Mouse (Mus musculus) MEL (cell line): Measurements from ENCODE around the gene Itprip. TPM values are rescaled to one million over a fixed set of nuclear protein-coding genes. Genes with fewer than 3 reads are reported as not detected.

Experiments
- DNase-seq: peaks from one replicate; pipeline ENCODE4 v3.0.0; 2011; ENCODE audit warnings: low read depth, low spot score
- H3K27ac ChIP-seq: 2 replicates; pipeline ENCODE4 v1.5.1; 2012; ENCODE audit warnings: low read depth, mild to moderate bottlenecking, control low read depth, low read length, moderate library complexity; ENCODE audit not compliant: control insufficient read depth
- H3K27me3 ChIP-seq, 2 experiments: fragments of 150-350 bp in 1 of 2; sonication (generic) in 1 of 2; 2 replicates each; pipeline ENCODE4 v1.6.1; 2012; ENCODE audit warnings: low read length in 2 of 2, mild to moderate bottlenecking in 2 of 2, improper control_type of control experiment in 1 of 2, moderate library complexity in 1 of 2; ENCODE audit not compliant: insufficient read depth in 2 of 2, control insufficient read depth in 1 of 2
- H3K36me3 ChIP-seq, 2 experiments: 2 replicates each; pipeline ENCODE4 v1.6.1; 2012 to 2014; ENCODE audit warnings: low read length in 2 of 2, improper control_type of control experiment in 1 of 2, inconsistent platforms in 1 of 2, mild to moderate bottlenecking in 1 of 2; ENCODE audit not compliant: insufficient read depth in 2 of 2, control insufficient read depth in 1 of 2
- H3K4me1 ChIP-seq, 2 experiments: fragments of 150-350 bp in 1 of 2; sonication (generic) in 1 of 2; 2 replicates each; pipeline ENCODE4 v1.6.1; 2012; ENCODE audit warnings: low read length in 2 of 2, improper control_type of control experiment in 1 of 2, mild to moderate bottlenecking in 1 of 2; ENCODE audit not compliant: insufficient read depth in 2 of 2, control insufficient read depth in 1 of 2
- H3K4me3 ChIP-seq, 2 experiments: fragments of 150-350 bp in 1 of 2; sonication (generic) in 1 of 2; 2 replicates each; pipeline ENCODE4 v1.5.1; 2012; ENCODE audit warnings: low read depth in 2 of 2, low read length in 2 of 2, mild to moderate bottlenecking in 2 of 2, moderate library complexity in 2 of 2, control low read depth in 1 of 2, improper control_type of control experiment in 1 of 2; ENCODE audit not compliant: control insufficient read depth in 1 of 2, insufficient read depth in 1 of 2
- H3K79me2 ChIP-seq: 2 replicates; pipeline ENCODE4 v1.6.1; 2012; ENCODE audit warnings: mild to moderate bottlenecking, low read length, moderate library complexity; ENCODE audit not compliant: control insufficient read depth, poor library complexity, insufficient read depth
- H3K9ac ChIP-seq: 2 replicates; pipeline ENCODE4 v1.6.1; 2012; ENCODE audit warnings: low read depth, mild to moderate bottlenecking, control low read depth, low read length, moderate library complexity; ENCODE audit not compliant: control insufficient read depth, poor library complexity, severe bottlenecking
- H3K9me3 ChIP-seq: fragments of 150-350 bp; sonication (generic); replicated peaks from 2 replicates; pipeline ENCODE4 v1.6.1; 2012; ENCODE audit warnings: mild to moderate bottlenecking, low read length, improper control_type of control experiment, moderate library complexity; ENCODE audit not compliant: insufficient read depth
- CTCF ChIP-seq, 3 experiments: IDR thresholded peaks in 2 of 3; conservative IDR thresholded peaks in 1 of 3; 2 replicates each; pipeline ENCODE4 v1.5.1; 2011 to 2012; ENCODE audit warnings: low read length in 3 of 3, low read depth in 2 of 3, mild to moderate bottlenecking in 2 of 3, improper control_type of control experiment in 1 of 3, inconsistent platforms in 1 of 3, mixed read lengths in 1 of 3, moderate library complexity in 1 of 3; ENCODE audit not compliant: control insufficient read depth in 1 of 3, insufficient read depth in 1 of 3, poor library complexity in 1 of 3, severe bottlenecking in 1 of 3
- GABPA ChIP-seq: IDR thresholded peaks from 2 replicates; pipeline ENCODE4 v1.6.1; 2012; ENCODE audit warnings: low read depth, mild to moderate bottlenecking, inconsistent platforms, low read length, improper control_type of control experiment, moderate library complexity
- GATA1 ChIP-seq: IDR thresholded peaks from 2 replicates; pipeline ENCODE4 v1.6.1; 2011; ENCODE audit warnings: low read depth, low read length, improper control_type of control experiment
- HCFC1 ChIP-seq: IDR thresholded peaks from 2 replicates; pipeline ENCODE4 v1.6.1; 2012; ENCODE audit warnings: low read depth, mild to moderate bottlenecking, inconsistent platforms, low read length, improper control_type of control experiment, moderate library complexity
- JUND ChIP-seq: IDR thresholded peaks from 2 replicates; pipeline ENCODE4 v1.6.1; 2011; ENCODE audit warnings: low read depth, mild to moderate bottlenecking, improper control_type of control experiment, low read length
- MAFK ChIP-seq: IDR thresholded peaks from 2 replicates; pipeline ENCODE4 v1.6.1; 2011; ENCODE audit warnings: low read depth, mild to moderate bottlenecking, low read length, improper control_type of control experiment, borderline replicate concordance
- MAX ChIP-seq: IDR thresholded peaks from 2 replicates; pipeline ENCODE4 v1.6.1; 2011; ENCODE audit warnings: low read length, improper control_type of control experiment
- MAZ ChIP-seq: IDR thresholded peaks from 2 replicates; pipeline ENCODE4 v1.6.1; 2012; ENCODE audit warnings: low read depth, mild to moderate bottlenecking, inconsistent platforms, low read length, improper control_type of control experiment
- MXI1 ChIP-seq: IDR thresholded peaks from 2 replicates; pipeline ENCODE4 v1.6.1; 2011; ENCODE audit warnings: mild to moderate bottlenecking, low read depth, low read length, improper control_type of control experiment
- MYB ChIP-seq: IDR thresholded peaks from 2 replicates; pipeline ENCODE4 v1.6.1; 2011; ENCODE audit warnings: mild to moderate bottlenecking, low read depth, low read length, improper control_type of control experiment
- MYC ChIP-seq: IDR thresholded peaks from 2 replicates; pipeline ENCODE4 v1.6.1; 2011; ENCODE audit warnings: low read depth, mild to moderate bottlenecking, low read length, improper control_type of control experiment, moderate library complexity
- NRF1 ChIP-seq: IDR thresholded peaks from 2 replicates; pipeline ENCODE4 v1.6.1; 2014; ENCODE audit warnings: low read depth, mild to moderate bottlenecking, inconsistent platforms, low read length, improper control_type of control experiment, moderate library complexity; ENCODE audit not compliant: poor library complexity, insufficient read depth, severe bottlenecking
- POLR2AphosphoS2 ChIP-seq: IDR thresholded peaks from 2 replicates; pipeline ENCODE4 v1.6.1; 2011; ENCODE audit warnings: low read length, improper control_type of control experiment
- POLR2AphosphoS5 ChIP-seq: IDR thresholded peaks from 2 replicates; pipeline ENCODE4 v1.6.1; 2012; ENCODE audit warnings: low read depth, borderline replicate concordance, mild to moderate bottlenecking, inconsistent platforms, low read length, moderate library complexity, mixed read lengths
- RAD21 ChIP-seq: IDR thresholded peaks from 2 replicates; pipeline ENCODE4 v1.6.1; 2011; ENCODE audit warnings: mild to moderate bottlenecking, low read depth, low read length, improper control_type of control experiment
- RCOR1 ChIP-seq: IDR thresholded peaks from 2 replicates; pipeline ENCODE4 v1.6.1; 2012; ENCODE audit warnings: low read depth, mild to moderate bottlenecking, inconsistent platforms, low read length, improper control_type of control experiment
- SIN3A ChIP-seq: IDR thresholded peaks from 2 replicates; pipeline ENCODE4 v1.6.1; 2012; ENCODE audit warnings: low read length, improper control_type of control experiment, inconsistent platforms
- SMC3 ChIP-seq: IDR thresholded peaks from 2 replicates; pipeline ENCODE4 v1.6.1; 2011; ENCODE audit warnings: low read depth, low read length, improper control_type of control experiment
- TAL1 ChIP-seq: IDR thresholded peaks from 2 replicates; pipeline ENCODE4 v1.6.1; 2012; ENCODE audit warnings: mild to moderate bottlenecking, inconsistent platforms, low read length, moderate library complexity, mixed read lengths
- TBP ChIP-seq: IDR thresholded peaks from 2 replicates; pipeline ENCODE4 v1.8.0; 2011; ENCODE audit warnings: low read depth, low read length, improper control_type of control experiment
- UBTF ChIP-seq: IDR thresholded peaks from 2 replicates; pipeline ENCODE4 v1.6.1; 2012; ENCODE audit warnings: low read depth, mild to moderate bottlenecking, inconsistent platforms, low read length, improper control_type of control experiment, moderate library complexity, borderline replicate concordance; ENCODE audit not compliant: insufficient read depth
- USF2 ChIP-seq, 2 experiments: IDR thresholded peaks; 2 replicates each; pipeline ENCODE4 v1.6.1; 2011 to 2012; ENCODE audit warnings: improper control_type of control experiment in 2 of 2, low read length in 2 of 2, borderline replicate concordance in 1 of 2, inconsistent platforms in 1 of 2, low read depth in 1 of 2, mild to moderate bottlenecking in 1 of 2; ENCODE audit not compliant: insufficient read depth in 1 of 2
- ZC3H11A ChIP-seq: IDR thresholded peaks from 2 replicates; pipeline ENCODE4 v1.6.1; 2012; ENCODE audit warnings: low read depth, mild to moderate bottlenecking, inconsistent platforms, low read length, improper control_type of control experiment
- ZKSCAN1 ChIP-seq: IDR thresholded peaks from 2 replicates; pipeline ENCODE4 v1.6.1; 2012; ENCODE audit warnings: low read depth, mild to moderate bottlenecking, inconsistent platforms, low read length, improper control_type of control experiment, moderate library complexity
- polyA plus RNA-seq, 2 experiments: library from polyadenylated mRNA; stranded (reverse) in 1 of 2; unstranded in 1 of 2; fragments of >175 nt in 1 of 2; fragments of >200 nt in 1 of 2; gene quantifications; 2 replicates each; pipeline versions ENCODE4 v1.2.1 to v1.2.4; 2012; ENCODE audit warnings: low replicate concordance in 2 of 2, low read depth in 1 of 2; ENCODE audit not compliant: insufficient read length in 2 of 2, insufficient read depth in 1 of 2, missing spikeins in 1 of 2
- total RNA-seq: library from RNA; depleted of rRNA; stranded (reverse); fragments of 300-350 nt; gene quantifications from 2 replicates; pipeline ENCODE4 v1.2.3, GENCODE M21; 2012

The Itprip gene
- total and polyA plus RNA-seq, 3 experiments: 26.3 to 26.9 TPM; not detected in 1

- Histone ChIP-seq H3K4me1 (0 out of 4 replicates have a peak, but pooled peaks cover 0 to 3% of the 10 kb centered on the region in 2 experiments), H3K9me3 (no peaks in the 10 kb centered on the region), H3K79me2 (no peaks in the 10 kb centered on the region), H3K4me3 (no peak overlapping the region), H3K27me3 (no peaks in the 10 kb centered on the region), H3K36me3 (no peaks in the 10 kb centered on the region), H3K27ac (no peak overlapping the region), H3K9ac (no peak overlapping the region)
- DNase-seq: no peak
- TF ChIP-seq ZC3H11A (no peak), GATA1 (no peak), MYC (no peak)
These were observed 15.6 kb upstream of the Itprip start for GRCm38 (mm10) chr19:47934636-47935238.

- no peaks in the 10 kb centered on the region for H3K9me3 ChIP-seq
- H3K36me3 ChIP-seq: no peaks in the 10 kb centered on the region
- DNase-seq: no peak
- no peaks in the 10 kb centered on the region; a peak in 1 of 4 replicates for H3K27me3 ChIP-seq
- no peaks in the 10 kb centered on the region for H3K79me2 ChIP-seq
- H3K27ac ChIP-seq: no peak overlapping the region
- H3K4me3 ChIP-seq: no peak overlapping the region
- H3K4me1 ChIP-seq: 0 out of 4 replicates have a peak, but pooled peaks cover 0 to 3% of the 10 kb centered on the region in 2 experiments
- TF ChIP-seq MAFK: no peak
- no peak for TF ChIP-seq POLR2AphosphoS5
- TF ChIP-seq POLR2AphosphoS2: no peak
- no peak for TF ChIP-seq MAZ
- no peak for TF ChIP-seq UBTF
- TF ChIP-seq RCOR1: no peak
- no peak for TF ChIP-seq GABPA
- TF ChIP-seq MYC: no peak
- TF ChIP-seq TAL1: no peak
- TF ChIP-seq NRF1: no peak
- TF ChIP-seq ZKSCAN1: no peak
- no peak overlapping the region for H3K9ac ChIP-seq
These were observed 15.0 kb upstream of the Itprip start for GRCm38 (mm10) chr19:47934146-47934545.

GRCm38 (mm10) chr19:47931982-47932638, 13.0 kb upstream of the Itprip start:
- Histone ChIP-seq H3K4me3 (no peak overlapping the region), H3K9ac (no peak overlapping the region), H3K4me1 (0 out of 4 replicates have a peak, but pooled peaks cover 0 to 3% of the 10 kb centered on the region in 2 experiments), H3K27ac (no peak overlapping the region), H3K36me3 (no peaks in the 10 kb centered on the region), H3K79me2 (no peaks in the 10 kb centered on the region), H3K9me3 (no peaks in the 10 kb centered on the region), H3K27me3 (no peaks in the 10 kb centered on the region; a peak in 1 of 4 replicates)
- peak; percentile 78 for DNase-seq
- TF ChIP-seq HCFC1 (no peak), UBTF (no peak), MAZ (peak; percentile 41; the same call in 1 of the 2 replicates), JUND (no peak), SMC3 (peak; percentile 99), SIN3A (peak; percentile 55; the same call in 1 of the 2 replicates), RAD21 (no peak; the same call in none of the 2 replicates), CTCF (IDR thresholded peaks at IDR 0.05 in 2 of 3, conservative IDR thresholded peaks at IDR 0.05 in 1 of 3; ENCODE audit: control insufficient read depth in 1 of 3, insufficient read depth in 1 of 3, low read depth in 2 of 3, low read length in 3 of 3, poor library complexity in 1 of 3, severe bottlenecking in 1 of 3) (peak; percentile 76 to 100 (median 83)), ZC3H11A (peak; percentile 97), TAL1 (no peak), USF2 (IDR thresholded peaks at IDR 0.05; ENCODE audit: borderline replicate concordance in 1 of 2, insufficient read depth in 1 of 2, low read depth in 1 of 2, low read length in 2 of 2) (no peak), MAX (no peak), TBP (0 out of 2 replicates have a peak, but pooled peaks have one; percentile 32), ZKSCAN1 (peak; percentile 89; the same call in 1 of the 2 replicates), MXI1 (0 out of 2 replicates have a peak, but pooled peaks have one; percentile 17), MYB (no peak)
